Mouse (Mus musculus) thymus, adult 2 months (tissue): ENCODE measurements at regions not wholly inside any gene's neighbourhood (a gene's known extent, or its start where the extent isn't known, plus 50 kb on each side); places are given as distances from the start of the nearest gene placed in this dataset.

Source experiments
- CTCF ChIP-seq: fragments of 200-500 bp; IDR thresholded peaks from 2 replicates; pipeline ENCODE4 v1.5.1; 2012; ENCODE audit warnings: mild to moderate bottlenecking, control low read depth, low read length, moderate library complexity, borderline replicate concordance; ENCODE audit not compliant: control insufficient read depth, poor library complexity, insufficient read depth; ENCODE audit errors: extremely low read depth
- POLR2A ChIP-seq: fragments of 200-500 bp; IDR thresholded peaks from 2 replicates; pipeline ENCODE4 v1.6.1; 2012; ENCODE audit warnings: mild to moderate bottlenecking, low read length, control low read depth, moderate library complexity; ENCODE audit not compliant: control insufficient read depth, poor library complexity, insufficient read depth; ENCODE audit errors: extremely low read depth

DNA sequence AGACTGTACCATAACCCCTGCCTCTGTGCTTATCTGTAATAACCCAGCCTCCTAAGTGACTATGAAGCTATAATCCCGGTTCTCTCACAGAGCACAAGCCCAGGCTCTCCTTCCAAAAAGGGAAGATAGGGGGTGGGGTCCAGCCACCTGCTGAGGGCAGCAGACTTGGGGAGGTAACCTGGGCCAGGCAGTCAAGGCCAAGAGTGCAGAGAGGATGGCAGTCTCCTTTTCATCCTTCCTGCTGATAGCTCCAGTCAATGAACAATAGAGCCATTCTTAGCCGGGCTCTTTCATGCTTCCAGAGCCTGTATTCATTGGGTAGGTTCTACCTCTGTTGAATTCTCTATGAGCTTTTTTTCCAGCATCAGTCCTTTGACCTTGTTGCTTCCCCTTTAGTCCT lies 527.5 kb downstream of the Fgf9 start:
- no peak for TF ChIP-seq POLR2A
- no peak for TF ChIP-seq CTCF
